Mouse (Mus musculus) activated CD4-positive, CD25-positive, alpha-beta regulatory T cell, adult 4 months (primary cell): ENCODE results near the gene Scarf1. TPM values are rescaled to one million over a fixed set of nuclear protein-coding genes. Genes with fewer than 3 reads are reported as not detected.

Source experiments
- ATAC-seq: one replicate; pipeline ENCODE4 v1.8.0; 2017
- polyA plus RNA-seq, 2 experiments: library from polyadenylated mRNA; unstranded; fragments of 100-300 nt; shearing (Covaris generic); gene quantifications; one replicate each; pipeline ENCODE4 v1.2.1; 2017

Gene Scarf1
- polyA plus RNA-seq, 2 experiments from 2014 or later, result 0.42 to 0.47 TPM

- no peak for ATAC-seq
Measured at GRCm38 (mm10) chr11:75566276-75567196, 53.2 kb downstream of the Scarf1 start.

GRCm38 (mm10) chr11:75567346-75568114 is 54.2 kb downstream of the Scarf1 start:
- no peak for ATAC-seq

GRCm38 (mm10) chr11:75568115-75568511 is 54.8 kb downstream of the Scarf1 start:
- no peak for ATAC-seq

GRCm38 (mm10) chr11:75568962-75569361 is 55.6 kb downstream of the Scarf1 start:
- ATAC-seq, result no peak

- ATAC-seq, result no peak
Measured at GRCm38 (mm10) chr11:75570375-75571125, 57.2 kb downstream of the Scarf1 start.

GRCm38 (mm10) chr11:75571126-75571990 is 58.0 kb downstream of the Scarf1 start:
- no peak for ATAC-seq

- ATAC-seq, result no peak
Measured at GRCm38 (mm10) chr11:75572301-75572791, 59.0 kb downstream of the Scarf1 start.

GRCm38 (mm10) chr11:75572854-75573650 is 59.7 kb downstream of the Scarf1 start:
- peak; percentile 86 for ATAC-seq

GRCm38 (mm10) chr11:75574378-75575123 is 61.2 kb downstream of the Scarf1 start:
- no peak for ATAC-seq

GRCm38 (mm10) chr11:75575560-75576123 is 62.3 kb downstream of the Scarf1 start:
- ATAC-seq, result no peak

Other genes with a start within 250 kb of the Scarf1 start
- 100 to 1,000 TPM; 209 to 263 TPM for gene Rpa1, start 165.2 kb upstream of the Scarf1 start, polyA plus RNA-seq
- gene Smyd4, start 165.1 kb upstream of the Scarf1 start, polyA plus RNA-seq, result 10 to 100 TPM; 14.0 to 18.7 TPM
- 1 to 10 TPM; 1.8 to 3.9 TPM for gene Serpinf1, start 90.8 kb upstream of the Scarf1 start, polyA plus RNA-seq
- gene Serpinf2, start 73.9 kb upstream of the Scarf1 start, polyA plus RNA-seq, result not detected
- gene Wdr81, start 58.8 kb upstream of the Scarf1 start, polyA plus RNA-seq, result 1 to 10 TPM; 5.2 to 7.3 TPM
- gene Tlcd2, start 51.8 kb upstream of the Scarf1 start, polyA plus RNA-seq, result 10 to 100 TPM in 1 of 2 experiments, 1 to 10 TPM in 1; 5.6 to 16.0 TPM
- 10 to 100 TPM; 33.9 to 38.7 TPM for gene Prpf8, start 26.7 kb upstream of the Scarf1 start, polyA plus RNA-seq
- gene Rilp, start 3.4 kb upstream of the Scarf1 start, polyA plus RNA-seq, result not detected
- gene Slc43a2, start 18.2 kb downstream of the Scarf1 start, polyA plus RNA-seq, result 10 to 100 TPM; 18.3 to 18.7 TPM
- 10 to 100 TPM; 24.3 to 47.6 TPM for gene Pitpna, start 74.6 kb downstream of the Scarf1 start, polyA plus RNA-seq
- gene Inpp5k, start 117.4 kb downstream of the Scarf1 start, polyA plus RNA-seq, result 100 to 1,000 TPM; 109 to 120 TPM
- 10 to 100 TPM; 15.7 to 25.1 TPM for gene Myo1c, start 137.0 kb downstream of the Scarf1 start, polyA plus RNA-seq
- gene Crk, start 165.7 kb downstream of the Scarf1 start, polyA plus RNA-seq, result 10 to 100 TPM; 12.0 to 13.8 TPM
- 100 to 1,000 TPM; 479 to 486 TPM for gene Ywhae, start 219.3 kb downstream of the Scarf1 start, polyA plus RNA-seq